Comparison of ENCODE assay signal across 17 mouse cellular contexts in genomic region chr9:100045636-100046035, GRCm38 (mm10).
"Had no signal": no experiment of that assay in that cellular context is flagged by ENCODE, and none has a peak within 500 bp of the region (broad histone marks: within the 10 kb centered on the region; RNA-seq: fewer than 3 reads in every experiment).

No protein-coding gene starts in this region.

- H3K4me3 ChIP-seq: kidney, embryonic 15.5 days; limb, embryonic 13.5 days; liver, embryonic 15.5 days; midbrain, embryonic 12.5 days; myocyte; neural tube, embryonic 13.5 days had no signal

- ATAC-seq: lung, postnatal 0 days had no signal

- H3K27ac ChIP-seq: kidney, embryonic 15.5 days; limb, embryonic 13.5 days; liver, embryonic 15.5 days; midbrain, embryonic 12.5 days; neural tube, embryonic 13.5 days had no signal

- H3K4me1 ChIP-seq: kidney, embryonic 15.5 days; limb, embryonic 13.5 days; liver, embryonic 15.5 days had no signal

- H3K4me2 ChIP-seq: kidney, embryonic 15.5 days; limb, embryonic 13.5 days; liver, embryonic 11.5 days; liver, embryonic 15.5 days; neural tube, embryonic 13.5 days had no signal

- DNase-seq: kidney, adult 2 months; kidney, postnatal 14 days; left cerebral cortex, postnatal 4 days; lung, adult 2 months; lung, postnatal 36 days; right cerebral cortex, adult 18-20 months; right cerebral cortex, postnatal 25 days; thymus, adult 18-20 months; thymus, postnatal 14 days had no signal

- H3K27me3 ChIP-seq: kidney, embryonic 15.5 days; limb, embryonic 13.5 days; liver, embryonic 15.5 days; neural tube, embryonic 13.5 days had no signal

- H3K36me3 ChIP-seq: kidney, embryonic 15.5 days; limb, embryonic 13.5 days; liver, embryonic 15.5 days; midbrain, embryonic 12.5 days; neural tube, embryonic 13.5 days had no signal

- H3K9me3 ChIP-seq: kidney, embryonic 15.5 days; limb, embryonic 13.5 days; liver, embryonic 15.5 days had no signal

- H3K9ac ChIP-seq: kidney, embryonic 15.5 days; limb, embryonic 13.5 days; liver, embryonic 15.5 days; midbrain, embryonic 12.5 days; neural tube, embryonic 13.5 days had no signal
